Mouse (Mus musculus): ENCODE measurements around the gene Dnase1l1.
A peak's percentile ranks its signal among the peaks of the same experiment; 100 is the strongest.

The Dnase1l1 gene

DNA sequence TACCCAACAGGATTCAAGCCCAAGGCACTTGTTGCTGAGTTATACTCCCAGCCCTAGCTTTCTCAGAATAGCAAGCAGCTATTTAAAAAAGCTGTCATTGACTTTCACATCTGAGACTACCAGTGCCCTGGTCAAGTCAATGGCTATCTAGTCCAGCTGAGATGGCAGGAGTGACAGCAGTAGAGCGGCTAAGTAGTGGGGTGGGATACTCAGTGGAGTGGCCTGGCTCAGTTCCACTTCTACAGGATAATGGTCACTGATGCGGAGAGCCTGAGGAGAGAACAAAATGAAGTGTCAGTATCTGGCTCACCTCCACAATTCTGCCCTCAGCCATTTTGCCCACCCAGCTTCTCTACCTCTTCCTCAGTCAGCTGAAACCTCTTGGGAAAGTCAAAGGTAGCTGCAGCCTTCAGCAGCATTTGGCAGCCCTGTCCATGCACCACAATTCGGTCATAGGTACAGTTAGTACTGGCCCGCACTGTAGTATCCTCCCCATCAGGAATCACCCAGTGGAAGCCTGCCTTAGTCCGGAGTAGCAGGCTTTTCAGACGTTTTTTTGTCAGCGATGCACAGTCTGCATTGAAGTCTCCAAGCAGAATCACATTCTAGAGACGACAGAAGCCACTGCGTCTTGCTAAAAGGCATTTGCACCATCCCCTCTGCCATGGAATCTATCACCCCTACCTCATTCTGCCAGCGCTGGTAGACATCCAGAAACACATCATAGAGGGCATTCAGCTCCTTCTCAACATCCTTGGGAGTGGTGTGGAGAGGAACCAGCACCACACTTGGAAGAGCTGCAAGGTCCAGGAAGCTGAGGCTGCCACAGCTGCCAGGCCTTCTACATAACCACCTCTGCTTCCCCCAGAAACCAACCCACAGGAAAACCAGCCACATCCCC is 8.5 kb downstream of the Dnase1l1 start:
- H3K4me3 ChIP-seq (replicated peaks; ENCODE audit: low read length): no peak overlapping the region
- TF ChIP-seq NANOG (IDR thresholded peaks at IDR 0.05; ENCODE audit: borderline replicate concordance, low read length) (no peak), POU5F1 (IDR thresholded peaks at IDR 0.05; ENCODE audit: borderline replicate concordance, low read length) (no peak), CTCF (conservative IDR thresholded peaks at IDR 0.05; ENCODE audit: low read length) (no peak)
- H3K36me3 ChIP-seq (ENCODE audit: insufficient read depth, low read length): peaks cover 27% of the 10 kb centered on the region
- no peaks in the 10 kb centered on the region for H3K27me3 ChIP-seq (ENCODE audit: insufficient read depth, low read length)
- H3K4me1 ChIP-seq (replicated peaks; ENCODE audit: low read depth, low read length): peaks cover 8% of the 10 kb centered on the region
- no peaks in the 10 kb centered on the region for H3K9me3 ChIP-seq (ENCODE audit: low read length)

DNA sequence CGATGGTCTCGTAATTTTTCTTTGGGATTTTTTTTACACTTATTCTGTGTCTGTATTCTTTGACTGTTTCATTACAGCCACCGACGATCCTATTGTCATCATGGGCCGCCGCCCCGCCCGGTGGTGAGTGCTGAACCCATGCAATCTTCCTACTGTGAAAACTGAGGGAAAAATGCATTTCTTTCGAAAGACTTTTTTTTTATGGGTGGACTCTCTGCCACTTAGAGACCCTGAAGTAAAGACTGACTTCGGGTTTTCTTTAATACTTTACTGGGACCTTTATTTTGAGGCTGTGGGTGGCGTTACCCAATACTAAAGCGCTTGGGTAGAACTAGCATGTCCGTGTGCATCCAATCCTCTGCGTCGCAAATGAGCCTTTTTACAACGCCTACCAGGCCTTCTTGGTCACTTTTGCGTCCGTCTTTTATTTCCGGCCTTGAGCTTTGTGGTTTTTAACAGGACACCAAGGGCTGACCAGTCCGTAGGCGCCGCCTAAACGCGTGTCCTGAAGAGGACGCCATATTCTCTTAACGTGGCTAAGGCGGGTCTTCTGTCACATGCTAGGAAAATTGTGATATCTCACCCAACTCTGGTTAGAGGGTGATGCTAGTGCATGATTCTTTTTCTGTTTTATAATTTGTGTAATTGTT is 11.1 kb downstream of the Dnase1l1 start:
- Histone ChIP-seq H3K4me1 (replicated peaks; ENCODE audit: low read depth, low read length) (peaks cover 13% of the 10 kb centered on the region), H3K27me3 (ENCODE audit: insufficient read depth, low read length) (no peaks in the 10 kb centered on the region), H3K4me3 (replicated peaks; ENCODE audit: low read length) (peak overlapping the region; percentile 87), H3K9me3 (ENCODE audit: low read length) (no peaks in the 10 kb centered on the region), H3K36me3 (ENCODE audit: insufficient read depth, low read length) (peaks cover 27% of the 10 kb centered on the region)
- TF ChIP-seq POU5F1 (IDR thresholded peaks at IDR 0.05; ENCODE audit: borderline replicate concordance, low read length) (no peak), CTCF (conservative IDR thresholded peaks at IDR 0.05; ENCODE audit: low read length) (no peak), NANOG (IDR thresholded peaks at IDR 0.05; ENCODE audit: borderline replicate concordance, low read length) (no peak)

DNA sequence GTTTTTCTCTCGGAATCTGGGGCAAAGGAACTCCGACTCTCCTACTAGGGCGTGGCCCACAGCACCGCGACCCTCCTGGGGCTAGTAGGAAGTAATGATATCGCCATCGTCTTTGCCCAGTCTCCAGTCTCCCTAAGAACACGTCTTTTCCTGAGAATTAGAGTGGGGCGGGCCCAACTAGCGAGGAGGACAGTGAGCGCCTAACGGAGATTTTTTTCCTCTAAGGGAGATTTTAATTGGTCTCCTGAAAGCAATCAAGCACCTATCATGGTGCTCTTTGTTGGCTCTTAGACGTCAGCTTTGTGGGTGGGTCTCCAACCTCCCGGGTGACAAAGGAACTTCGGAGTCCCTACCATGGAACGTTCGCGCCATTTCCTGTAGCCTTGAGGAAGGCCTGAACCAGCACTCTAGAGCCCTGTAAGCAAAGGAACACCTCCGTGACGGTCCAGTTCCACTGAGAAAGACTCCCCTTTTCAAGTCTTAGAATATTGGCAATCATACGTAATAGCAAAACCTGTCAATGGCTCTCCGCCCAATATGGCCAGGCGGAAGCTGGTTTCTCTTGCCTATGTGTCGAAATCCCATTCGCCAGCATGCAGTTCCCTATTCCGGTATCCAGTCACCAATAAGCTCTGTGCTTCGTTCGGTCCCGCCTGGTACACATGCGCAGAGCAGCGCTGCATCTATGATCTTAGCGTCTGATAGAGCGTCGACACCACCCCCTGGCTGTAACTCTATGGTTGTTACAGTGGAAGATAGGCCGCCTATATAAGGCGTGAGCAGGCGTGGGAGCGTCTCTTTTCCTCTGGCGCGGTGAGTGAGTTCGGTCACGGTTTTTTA is 11.9 kb downstream of the Dnase1l1 start, which contains the start of gene Rpl10:
Gene Rpl10, plus strand, starts transcription at position 751 of the 840 bp plus-strand sequence.
- H3K27me3 ChIP-seq (ENCODE audit: insufficient read depth, low read length): no peaks in the 10 kb centered on the region
- TF ChIP-seq NANOG (IDR thresholded peaks at IDR 0.05; ENCODE audit: borderline replicate concordance, low read length) (no peak), POU5F1 (IDR thresholded peaks at IDR 0.05; ENCODE audit: borderline replicate concordance, low read length) (no peak), CTCF (conservative IDR thresholded peaks at IDR 0.05; ENCODE audit: low read length) (no peak)
- no peaks in the 10 kb centered on the region for H3K9me3 ChIP-seq (ENCODE audit: low read length)
- H3K36me3 ChIP-seq (ENCODE audit: insufficient read depth, low read length): peaks cover 27% of the 10 kb centered on the region
- peaks cover 13% of the 10 kb centered on the region for H3K4me1 ChIP-seq (replicated peaks; ENCODE audit: low read depth, low read length)
- peak within 1 kb of the TSS; percentile 87 for H3K4me3 ChIP-seq (replicated peaks; ENCODE audit: low read length)

DNA sequence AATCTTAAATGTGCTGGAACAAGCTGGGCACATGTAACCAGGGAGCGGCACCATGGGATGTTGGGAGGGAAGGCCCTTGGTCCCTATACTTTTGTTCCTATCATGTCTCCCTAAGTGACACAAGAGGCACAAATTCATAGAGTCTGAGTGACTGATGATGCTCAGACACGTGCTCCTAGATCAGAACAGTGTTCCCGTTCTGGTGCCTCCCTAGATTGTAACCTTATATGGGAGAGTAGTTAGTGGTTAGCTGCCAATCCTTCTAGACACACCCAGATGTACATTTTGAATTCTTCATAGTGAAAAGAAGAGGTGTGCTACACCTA is 12.4 kb downstream of the Dnase1l1 start:
- H3K36me3 ChIP-seq (ENCODE audit: insufficient read depth, low read length): peaks cover 27% of the 10 kb centered on the region
- peaks cover 13% of the 10 kb centered on the region for H3K4me1 ChIP-seq (replicated peaks; ENCODE audit: low read depth, low read length)
- no peaks in the 10 kb centered on the region for H3K27me3 ChIP-seq (ENCODE audit: insufficient read depth, low read length)
- H3K9me3 ChIP-seq (ENCODE audit: low read length): no peaks in the 10 kb centered on the region
- TF ChIP-seq NANOG (IDR thresholded peaks at IDR 0.05; ENCODE audit: borderline replicate concordance, low read length) (no peak), POU5F1 (IDR thresholded peaks at IDR 0.05; ENCODE audit: borderline replicate concordance, low read length) (no peak), CTCF (conservative IDR thresholded peaks at IDR 0.05; ENCODE audit: low read length) (no peak)
- H3K4me3 ChIP-seq (replicated peaks; ENCODE audit: low read length): peak overlapping the region; percentile 77

DNA sequence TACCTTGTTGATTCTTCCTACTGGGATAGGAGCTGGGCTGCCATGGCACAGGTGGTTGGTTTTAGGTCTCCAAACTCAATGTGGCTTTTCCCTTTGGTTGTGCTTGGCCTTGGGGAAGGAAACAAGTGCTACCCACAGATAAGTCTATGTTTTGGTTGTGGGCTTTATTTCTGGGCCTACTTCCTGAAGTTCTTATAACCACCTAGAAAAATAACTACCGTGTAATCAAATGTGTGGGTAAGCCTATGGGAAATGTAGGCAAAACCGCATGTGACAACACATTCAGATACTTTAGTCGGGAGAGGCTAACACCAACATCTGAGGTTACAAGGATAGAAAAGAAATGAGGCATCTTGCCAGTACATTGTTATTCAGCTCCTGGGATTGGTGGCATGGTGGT is 24.4 kb downstream of the Dnase1l1 start:
- no peaks in the 10 kb centered on the region for H3K27me3 ChIP-seq (ENCODE audit: insufficient read depth, low read length)
- H3K4me1 ChIP-seq (replicated peaks; ENCODE audit: low read depth, low read length): peaks cover 9% of the 10 kb centered on the region
- TF ChIP-seq NANOG (IDR thresholded peaks at IDR 0.05; ENCODE audit: borderline replicate concordance, low read length) (no peak), CTCF (conservative IDR thresholded peaks at IDR 0.05; ENCODE audit: low read length) (no peak)
- peaks cover 41% of the 10 kb centered on the region for H3K36me3 ChIP-seq (ENCODE audit: insufficient read depth, low read length)
- no peak overlapping the region for H3K4me3 ChIP-seq (replicated peaks; ENCODE audit: low read length)
- no peaks in the 10 kb centered on the region for H3K9me3 ChIP-seq (ENCODE audit: low read length)

DNA sequence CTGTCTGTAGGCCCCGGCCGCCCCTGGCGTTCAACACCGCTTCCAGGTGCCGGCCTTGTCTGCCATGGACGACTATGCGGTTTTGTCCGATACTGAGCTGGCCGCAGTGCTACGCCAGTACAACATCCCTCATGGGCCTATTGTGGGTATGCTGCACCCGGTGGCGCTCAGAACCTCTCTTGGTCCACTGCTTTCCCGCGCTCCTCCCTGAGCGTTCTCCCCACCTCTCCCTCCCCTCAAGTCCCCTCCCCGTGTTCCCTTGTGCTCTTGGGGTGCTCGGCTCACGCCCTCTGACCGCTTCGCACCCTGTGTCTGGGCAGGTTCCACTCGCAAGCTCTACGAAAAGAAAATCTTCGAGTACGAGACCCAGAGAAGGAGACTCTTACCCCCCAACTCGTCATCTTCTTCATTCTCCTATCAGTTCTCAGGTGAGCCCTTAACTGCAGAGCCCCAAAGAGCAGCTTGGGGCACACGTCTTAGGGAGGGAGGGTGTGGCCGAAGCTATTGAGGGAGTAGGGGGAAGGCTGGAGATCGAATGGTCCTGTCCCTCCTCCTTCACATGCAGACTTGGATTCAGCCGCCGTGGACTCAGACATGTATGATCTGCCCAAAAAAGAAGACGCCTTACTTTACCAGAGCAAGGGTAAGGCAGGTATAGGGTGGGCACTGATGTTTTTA is 27.1 kb downstream of the Dnase1l1 start:
- Histone ChIP-seq H3K27me3 (ENCODE audit: insufficient read depth, low read length) (no peaks in the 10 kb centered on the region), H3K4me3 (replicated peaks; ENCODE audit: low read length) (peak overlapping the region; percentile 85), H3K9me3 (ENCODE audit: low read length) (no peaks in the 10 kb centered on the region), H3K36me3 (ENCODE audit: insufficient read depth, low read length) (peaks cover 38% of the 10 kb centered on the region), H3K4me1 (replicated peaks; ENCODE audit: low read depth, low read length) (peaks cover 9% of the 10 kb centered on the region)
- TF ChIP-seq NANOG (IDR thresholded peaks at IDR 0.05; ENCODE audit: borderline replicate concordance, low read length): no peak
- no peak for TF ChIP-seq POU5F1 (IDR thresholded peaks at IDR 0.05; ENCODE audit: borderline replicate concordance, low read length)
- TF ChIP-seq CTCF (conservative IDR thresholded peaks at IDR 0.05; ENCODE audit: low read length): no peak

DNA sequence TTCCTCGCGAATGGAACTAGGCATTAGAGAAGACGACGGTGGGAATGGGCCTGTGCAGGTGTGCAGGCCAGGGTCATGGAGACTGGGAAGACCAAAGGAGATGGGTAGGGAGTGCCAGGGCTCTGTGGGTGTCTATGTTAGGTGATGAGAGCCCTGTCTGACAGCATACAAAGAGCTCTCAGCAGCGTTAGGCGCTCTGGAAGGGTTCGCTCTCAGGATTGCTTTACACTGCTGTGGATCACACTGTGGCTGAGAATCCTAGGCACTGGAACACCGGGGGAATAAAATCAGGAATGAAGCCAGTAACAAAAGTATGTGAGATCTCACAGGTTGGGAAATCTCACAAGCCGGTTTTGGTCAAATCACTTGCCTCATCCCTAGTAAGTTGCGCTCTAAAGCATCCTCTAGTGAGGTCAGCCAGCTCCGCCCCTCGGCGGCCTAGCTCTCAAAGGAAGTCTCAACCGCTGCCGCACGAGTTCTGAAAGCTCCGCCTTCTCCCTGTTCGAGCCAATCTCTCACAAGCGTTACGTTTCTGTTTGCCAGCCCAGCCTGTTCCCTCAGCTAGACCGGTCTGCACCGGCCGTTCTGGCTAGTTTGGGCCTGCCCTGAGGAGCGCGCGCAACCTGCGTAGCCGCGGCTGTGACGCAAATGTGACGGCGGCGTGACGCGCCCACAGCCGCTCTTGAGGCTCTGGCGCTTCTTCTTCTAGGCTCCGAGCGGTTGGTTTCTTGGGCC is 27.8 kb downstream of the Dnase1l1 start, which contains the start of gene Emd:
Gene Emd, plus strand, starts transcription at position 535 of the 735 bp plus-strand sequence.
- Histone ChIP-seq H3K4me3 (replicated peaks; ENCODE audit: low read length) (peak within 1 kb of the TSS; percentile 85), H3K4me1 (replicated peaks; ENCODE audit: low read depth, low read length) (peaks cover 10% of the 10 kb centered on the region), H3K9me3 (ENCODE audit: low read length) (no peaks in the 10 kb centered on the region), H3K27me3 (ENCODE audit: insufficient read depth, low read length) (no peaks in the 10 kb centered on the region), H3K36me3 (ENCODE audit: insufficient read depth, low read length) (peaks cover 34% of the 10 kb centered on the region)
- no peak for TF ChIP-seq POU5F1 (IDR thresholded peaks at IDR 0.05; ENCODE audit: borderline replicate concordance, low read length)
- TF ChIP-seq NANOG (IDR thresholded peaks at IDR 0.05; ENCODE audit: borderline replicate concordance, low read length): no peak
- TF ChIP-seq CTCF (conservative IDR thresholded peaks at IDR 0.05; ENCODE audit: low read length): no peak
